28 mouse cellular contexts compared by ENCODE assay signal in genomic region chr14:98721033-98721432, GRCm38 (mm10).
"Had no signal": no experiment of that assay in that cellular context is flagged by ENCODE, and none has a peak within 500 bp of the region (broad histone marks: within the 10 kb centered on the region; RNA-seq: fewer than 3 reads in every experiment).

No protein-coding gene starts in this region.

- H3K27ac ChIP-seq: limb, embryonic 10.5 days; limb, embryonic 12.5 days; limb, embryonic 13.5 days; limb, embryonic 15.5 days; liver, embryonic 12.5 days; liver, embryonic 13.5 days; liver, embryonic 14.5 days; liver, embryonic 15.5 days; lung, embryonic 15.5 days; macrophage; midbrain, embryonic 10.5 days; midbrain, embryonic 12.5 days; midbrain, embryonic 13.5 days; midbrain, embryonic 15.5 days; neural tube, embryonic 12.5 days had no signal

- DNase-seq: left cerebral cortex, postnatal 4 days; liver; liver, embryonic 13.5 days; liver, postnatal 0 days; lung, adult 18-20 months; lung, adult 2 months; lung, embryonic 14.5 days; lung, postnatal 10 days; lung, postnatal 14 days; lung, postnatal 36 days; lung, postnatal 4 days; midbrain, embryonic 14.5 days had no signal

- H3K36me3 ChIP-seq: limb, embryonic 10.5 days; limb, embryonic 12.5 days; limb, embryonic 13.5 days; limb, embryonic 15.5 days; liver, embryonic 12.5 days; liver, embryonic 13.5 days; liver, embryonic 15.5 days; lung, embryonic 15.5 days; midbrain, embryonic 10.5 days; midbrain, embryonic 12.5 days; midbrain, embryonic 13.5 days; midbrain, embryonic 15.5 days; neural tube, embryonic 12.5 days had no signal

- H3K9me3 ChIP-seq: limb, embryonic 10.5 days; limb, embryonic 12.5 days; limb, embryonic 13.5 days; limb, embryonic 15.5 days; liver, embryonic 12.5 days; liver, embryonic 13.5 days; liver, embryonic 15.5 days; lung, embryonic 15.5 days; megakaryocyte, embryonic 14.5 days; midbrain, embryonic 10.5 days; midbrain, embryonic 12.5 days; midbrain, embryonic 13.5 days; midbrain, embryonic 15.5 days; neural tube, embryonic 12.5 days had no signal

- H3K4me3 ChIP-seq: limb, embryonic 10.5 days; limb, embryonic 12.5 days; limb, embryonic 13.5 days; limb, embryonic 15.5 days; liver, embryonic 12.5 days; liver, embryonic 13.5 days; liver, embryonic 15.5 days; lung, embryonic 15.5 days; megakaryocyte, embryonic 14.5 days; midbrain, embryonic 10.5 days; midbrain, embryonic 12.5 days; midbrain, embryonic 13.5 days; midbrain, embryonic 15.5 days; myocyte; neural tube, embryonic 12.5 days had no signal

- H3K4me1 ChIP-seq: limb, embryonic 10.5 days; limb, embryonic 12.5 days; limb, embryonic 13.5 days; limb, embryonic 15.5 days; liver, embryonic 12.5 days; liver, embryonic 13.5 days; liver, embryonic 15.5 days; lung, embryonic 15.5 days; megakaryocyte, embryonic 14.5 days; midbrain, embryonic 10.5 days; midbrain, embryonic 12.5 days; midbrain, embryonic 13.5 days; midbrain, embryonic 15.5 days; neural tube, embryonic 12.5 days had no signal

- H3K9ac ChIP-seq: limb, embryonic 12.5 days; limb, embryonic 13.5 days; limb, embryonic 15.5 days; liver, embryonic 12.5 days; liver, embryonic 13.5 days; liver, embryonic 14.5 days; liver, embryonic 15.5 days; liver, postnatal 0 days; lung, embryonic 14.5 days; lung, embryonic 15.5 days; midbrain, embryonic 12.5 days; midbrain, embryonic 13.5 days; midbrain, embryonic 15.5 days; neural tube, embryonic 12.5 days had no signal

- H3K27me3 ChIP-seq: limb, embryonic 12.5 days; limb, embryonic 13.5 days; limb, embryonic 15.5 days; liver, embryonic 12.5 days; liver, embryonic 13.5 days; liver, embryonic 15.5 days; lung, embryonic 15.5 days; megakaryocyte, embryonic 14.5 days; midbrain, embryonic 12.5 days; midbrain, embryonic 13.5 days; midbrain, embryonic 15.5 days; neural tube, embryonic 12.5 days had no signal
